Mouse (Mus musculus): ENCODE results near the gene Ndst4.

- TF ChIP-seq CTCF (IDR thresholded peaks at IDR 0.05; ENCODE audit: low read depth) (no peak), EP300 (IDR thresholded peaks at IDR 0.05; ENCODE audit: low read depth) (no peak)
Measured at GRCm38 (mm10) chr3:125406991-125407390, 3.1 kb downstream of the Ndst4 start.

Data from heart, postnatal 0 days (tissue).